Mouse (Mus musculus) erythroblast, embryonic 14.5 days (primary cell): ENCODE data around the gene Slc23a2.

Source experiments
- GATA1 ChIP-seq: IDR thresholded peaks from 2 replicates; pipeline ENCODE4 v1.6.1; 2012; ENCODE audit warnings: low read length, inconsistent platforms, mixed read lengths
- TAL1 ChIP-seq: IDR thresholded peaks from 3 replicates; pipeline ENCODE4 v1.6.1; 2012; ENCODE audit warnings: low read length, inconsistent platforms, mixed read lengths

DNA sequence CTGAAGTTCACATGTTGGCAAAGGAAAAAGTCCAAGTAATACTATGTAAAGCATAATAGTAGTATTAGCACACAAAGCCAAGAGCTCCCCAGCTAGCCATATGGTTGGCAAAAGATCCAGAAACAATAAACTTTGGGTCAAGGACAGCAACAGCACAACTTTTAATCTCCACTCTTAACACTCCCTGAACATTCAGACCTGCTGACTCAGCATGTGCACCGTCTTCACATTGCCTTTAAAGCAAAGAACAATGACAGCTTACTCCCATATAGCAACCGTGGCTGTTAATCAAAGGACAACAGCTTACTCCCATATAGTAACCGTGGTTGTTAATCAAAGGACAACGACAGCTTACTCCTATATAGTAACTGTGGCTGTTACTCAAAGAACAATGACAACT is 48.3 kb downstream of the Slc23a2 start:
- TF ChIP-seq TAL1 (no peak), GATA1 (no peak)
